Mouse (Mus musculus) kidney, adult 2 months (tissue): Measurements from ENCODE around the gene Nccrp1. TPM values are rescaled to one million over a fixed set of nuclear protein-coding genes. Genes with fewer than 3 reads are reported as not detected.
A peak's percentile ranks its signal among the peaks of the same experiment; 100 is the strongest.

Source experiments
- DNase-seq: peaks from one replicate; pipeline ENCODE4 v3.0.0; 2021
- H3K27ac ChIP-seq: fragments of 200-500 bp; 2 replicates; pipeline ENCODE4 v1.5.1; 2012; ENCODE audit warnings: low read depth, low read length, control low read depth, inconsistent platforms; ENCODE audit not compliant: insufficient read depth
- H3K27me3 ChIP-seq: fragments of 200-500 bp; replicated peaks from 2 replicates; pipeline ENCODE4 v1.6.1; 2012; ENCODE audit warnings: mild to moderate bottlenecking, moderate library complexity, low read length, inconsistent platforms; ENCODE audit not compliant: control insufficient read depth, insufficient read depth
- H3K36me3 ChIP-seq: fragments of 200-500 bp; 2 replicates; pipeline ENCODE4 v1.6.1; 2012; ENCODE audit warnings: mild to moderate bottlenecking, moderate library complexity, low read length, inconsistent platforms; ENCODE audit not compliant: control insufficient read depth, insufficient read depth
- H3K4me1 ChIP-seq: fragments of 200-500 bp; 2 replicates; pipeline ENCODE4 v1.6.1; 2011; ENCODE audit warnings: low read length; ENCODE audit not compliant: control insufficient read depth, insufficient read depth
- H3K4me3 ChIP-seq: fragments of 200-500 bp; 2 replicates; pipeline ENCODE4 v1.5.1; 2011; ENCODE audit warnings: mild to moderate bottlenecking, low read depth, low read length, control low read depth; ENCODE audit not compliant: insufficient read depth
- CTCF ChIP-seq: fragments of 200-500 bp; conservative IDR thresholded peaks from 2 replicates; pipeline ENCODE4 v1.5.1; 2011; ENCODE audit warnings: low read depth, mild to moderate bottlenecking, control low read depth, low read length, moderate library complexity, mixed read lengths; ENCODE audit not compliant: insufficient read depth, insufficient read length
- POLR2A ChIP-seq: fragments of 200-500 bp; IDR thresholded peaks from one replicate; pipeline ENCODE4 v1.6.1; 2011; ENCODE audit warnings: low read depth, low read length, control low read depth
- WGBS: fragments of 180-500 bp; shearing (Covaris S2); methylation state at CpG from one replicate; pipeline ENCODE4 v1.1.7; 2018; 5-methylcytosine and 5-hydroxymethylcytosine counted together
- polyA plus RNA-seq: library from polyadenylated mRNA; depleted of rRNA; stranded (reverse); fragments of >200 nt; gene quantifications from 2 replicates; pipeline ENCODE4 v1.2.3, GENCODE M21; 2012; rRNA removed

Nccrp1 gene
- polyA plus RNA-seq: 57.2 and 85.4 TPM in 2 replicates

DNA sequence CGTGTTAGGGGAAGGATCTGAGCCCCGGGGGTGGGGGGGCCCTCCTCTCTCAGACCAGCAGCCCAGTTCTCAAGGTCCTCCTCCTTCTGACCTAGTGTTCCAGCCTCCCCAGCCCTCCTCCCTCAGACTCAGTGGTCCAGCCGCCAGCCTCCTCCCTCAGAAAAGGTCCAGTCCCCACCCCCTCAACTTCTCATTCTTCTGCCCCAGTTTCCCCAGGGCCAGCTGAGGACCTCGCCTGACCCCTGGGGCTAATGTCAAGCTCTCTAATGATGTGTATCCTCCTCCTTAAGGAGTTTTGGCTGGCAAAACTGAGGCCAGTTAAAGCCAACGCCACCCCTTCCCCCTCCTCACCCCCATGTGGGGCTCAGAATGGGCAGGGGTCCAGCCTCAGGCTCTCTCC lies at the start of gene Nccrp1:
TSS of gene Nccrp1 (minus strand) at position 101 of the 400 bp plus-strand sequence.
- Histone ChIP-seq H3K4me1 (no peaks in the 10 kb centered on the region), H3K4me3 (peak within 1 kb of the TSS; percentile 34), H3K36me3 (no peaks in the 10 kb centered on the region), H3K27me3 (no peaks in the 10 kb centered on the region), H3K27ac (0 out of 2 replicates have a peak within 1 kb of the TSS, but pooled peaks have one; percentile 17)
- no peak for TF ChIP-seq CTCF
- no peak for TF ChIP-seq POLR2A
- WGBS: 4% methylated on average over 5 of the region's 5 CpGs
- DNase-seq: no peak

- peak; percentile 61 for DNase-seq
Measured at GRCm38 (mm10) chr7:28595751-28596435, 48.8 kb upstream of the Nccrp1 start.

GRCm38 (mm10) chr7:28593206-28594111 lies 46.4 kb upstream of the Nccrp1 start:
- no peaks in the 10 kb centered on the region for H3K36me3 ChIP-seq
- DNase-seq: peak; percentile 78
- 35% methylated on average over 14 of the region's 14 CpGs for WGBS

More at GRCm38 (mm10) chr7:28595751-28596435, 48.8 kb upstream of the Nccrp1 start:
- H3K27ac ChIP-seq: peak overlapping the region; percentile 90
- no peaks in the 10 kb centered on the region for H3K36me3 ChIP-seq
- H3K27me3 ChIP-seq: no peaks in the 10 kb centered on the region
- 28% methylated on average over 8 of the region's 8 CpGs for WGBS
- TF ChIP-seq CTCF (no peak), POLR2A (no peak)
- H3K4me1 ChIP-seq: peaks cover 36% of the 10 kb centered on the region
- peak overlapping the region; percentile 18; the same call in 1 of the 2 replicates for H3K4me3 ChIP-seq

GRCm38 (mm10) chr7:28591862-28592261 lies 44.8 kb upstream of the Nccrp1 start:
- Histone ChIP-seq H3K36me3 (no peaks in the 10 kb centered on the region), H3K27me3 (no peaks in the 10 kb centered on the region), H3K27ac (no peak overlapping the region), H3K4me3 (no peak overlapping the region), H3K4me1 (peaks cover 61% of the 10 kb centered on the region)
- WGBS: 48% methylated on average over 1 of the region's 1 CpGs
- DNase-seq: no peak
- no peak for TF ChIP-seq CTCF

More at GRCm38 (mm10) chr7:28593206-28594111, 46.4 kb upstream of the Nccrp1 start:
- TF ChIP-seq POLR2A (no peak), CTCF (no peak)
- Histone ChIP-seq H3K4me3 (no peak overlapping the region), H3K4me1 (peaks cover 45% of the 10 kb centered on the region), H3K27ac (no peak overlapping the region), H3K27me3 (no peaks in the 10 kb centered on the region)

- DNase-seq: peak; percentile 84
- no peaks in the 10 kb centered on the region for H3K36me3 ChIP-seq
- no peaks in the 10 kb centered on the region for H3K27me3 ChIP-seq
- no peak overlapping the region for H3K4me3 ChIP-seq
- TF ChIP-seq CTCF: no peak
- peak overlapping the region; percentile 63 for H3K27ac ChIP-seq
- peaks cover 66% of the 10 kb centered on the region for H3K4me1 ChIP-seq
Measured at GRCm38 (mm10) chr7:28587644-28588043, 40.6 kb upstream of the Nccrp1 start.

DNA sequence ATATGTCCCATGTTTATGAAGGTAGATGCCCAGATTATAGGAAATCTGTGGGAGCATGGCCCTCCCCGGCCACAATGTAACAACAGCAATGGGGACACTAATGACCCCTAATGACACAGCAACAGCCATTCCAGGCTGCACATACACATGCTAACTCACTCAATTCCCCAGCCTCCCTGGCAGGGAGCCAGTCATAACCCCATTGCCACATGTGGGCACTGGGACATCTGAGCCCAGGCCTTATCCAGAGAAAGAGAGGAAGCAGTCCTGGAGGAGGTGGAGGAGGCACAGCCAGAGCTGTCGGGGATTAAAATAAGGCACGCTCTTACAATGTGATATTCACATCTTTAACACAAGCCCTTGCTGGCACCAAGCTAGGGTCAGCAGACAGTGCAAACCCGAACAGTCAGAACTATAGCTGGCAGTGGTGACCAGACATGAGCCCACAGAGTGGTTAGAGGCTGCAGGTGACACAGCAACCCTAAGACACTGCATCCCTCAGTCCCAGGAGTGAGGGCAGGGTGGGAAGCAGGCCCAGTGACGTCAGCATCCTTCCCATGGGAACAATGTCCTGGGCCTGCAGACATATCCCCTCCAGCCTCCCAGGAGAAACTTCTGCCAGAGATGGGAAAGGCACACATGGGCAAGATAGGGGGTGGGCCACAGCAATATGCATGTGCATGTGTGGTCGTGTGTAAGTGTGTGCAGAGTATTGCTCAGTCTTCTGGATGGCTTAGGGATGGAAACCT lies 39.8 kb upstream of the Nccrp1 start:
- H3K27ac ChIP-seq: peak overlapping the region; percentile 57; the same call in 1 of the 2 replicates
- TF ChIP-seq CTCF (no peak), POLR2A (no peak)
- H3K36me3 ChIP-seq: no peaks in the 10 kb centered on the region
- peaks cover 61% of the 10 kb centered on the region for H3K4me1 ChIP-seq
- WGBS: 50% methylated on average over 6 of the region's 6 CpGs
- DNase-seq: peak; percentile 48
- no peaks in the 10 kb centered on the region for H3K27me3 ChIP-seq
- no peak overlapping the region for H3K4me3 ChIP-seq

GRCm38 (mm10) chr7:28585001-28585400 lies 37.9 kb upstream of the Nccrp1 start:
- no peak overlapping the region; the same call in 1 of the 2 replicates for H3K27ac ChIP-seq
- no peak overlapping the region for H3K4me3 ChIP-seq
- H3K27me3 ChIP-seq: no peaks in the 10 kb centered on the region
- 46% methylated on average over 6 of the region's 6 CpGs for WGBS
- no peak for DNase-seq
- no peaks in the 10 kb centered on the region for H3K36me3 ChIP-seq
- TF ChIP-seq POLR2A (no peak), CTCF (no peak)
- peaks cover 64% of the 10 kb centered on the region for H3K4me1 ChIP-seq
